Mouse (Mus musculus) urinary bladder, adult 2 months (tissue): Measurements from ENCODE around the gene Smarcb1. TPM values are rescaled to one million over a fixed set of nuclear protein-coding genes. Genes with fewer than 3 reads are reported as not detected.

Experiments
- DNase-seq: peaks from one replicate; pipeline ENCODE4 v3.0.0; 2022; ENCODE audit warnings: low spot score
- polyA plus RNA-seq: library from polyadenylated mRNA; depleted of rRNA; stranded (reverse); fragments of >200 nt; gene quantifications from 2 replicates; pipeline ENCODE4 v1.2.3, GENCODE M21; 2012; rRNA removed

Smarcb1 gene
- polyA plus RNA-seq: 41.7 and 46.8 TPM in 2 replicates

DNA sequence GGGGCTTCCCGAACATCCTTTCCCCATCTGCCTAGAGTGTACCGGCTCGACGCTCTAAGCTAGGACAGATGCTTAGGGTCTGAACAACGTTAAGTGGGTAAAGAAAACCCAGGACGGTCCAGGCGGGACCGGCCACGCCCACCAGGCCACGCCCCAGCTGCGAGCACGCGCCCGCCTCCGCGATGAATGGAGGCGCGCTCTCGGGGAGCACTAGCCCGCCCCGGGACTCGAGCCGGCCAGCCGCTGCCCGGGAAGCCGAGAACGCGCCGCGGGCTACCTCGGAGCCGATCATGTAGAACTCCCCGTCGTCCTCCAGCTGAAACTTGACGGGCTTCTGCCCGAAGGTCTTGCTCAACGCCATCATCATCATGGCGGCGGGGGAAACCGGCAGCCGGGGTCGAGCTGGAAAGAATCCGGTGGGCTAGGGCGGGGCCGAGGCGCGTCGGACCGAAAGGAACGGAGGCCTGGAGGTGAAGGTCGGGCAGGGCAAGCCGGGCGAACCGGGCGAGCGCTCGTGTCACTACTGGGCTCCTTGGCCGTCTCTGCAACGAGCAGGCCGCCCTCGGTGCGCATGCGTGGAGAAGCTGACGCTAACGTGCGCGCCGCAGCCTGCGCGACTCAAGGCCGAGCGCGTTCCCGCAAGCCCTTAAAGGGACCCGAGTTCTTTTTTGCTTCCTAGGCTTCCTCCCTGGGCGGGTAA lies at the start of gene Smarcb1:
TSS of gene Smarcb1 (minus strand) at position 592 of the 700 bp plus-strand sequence.
- peak; percentile 87 for DNase-seq

GRCm38 (mm10) chr10:75954381-75954811 lies 33.0 kb upstream of the Smarcb1 start, which contains the start of gene Gm5134:
Gene Gm5134, plus strand, starts transcription at chr10:75954514.
- DNase-seq: no peak

GRCm38 (mm10) chr10:75951424-75952050 lies 30.1 kb upstream of the Smarcb1 start:
- DNase-seq: no peak

DNA sequence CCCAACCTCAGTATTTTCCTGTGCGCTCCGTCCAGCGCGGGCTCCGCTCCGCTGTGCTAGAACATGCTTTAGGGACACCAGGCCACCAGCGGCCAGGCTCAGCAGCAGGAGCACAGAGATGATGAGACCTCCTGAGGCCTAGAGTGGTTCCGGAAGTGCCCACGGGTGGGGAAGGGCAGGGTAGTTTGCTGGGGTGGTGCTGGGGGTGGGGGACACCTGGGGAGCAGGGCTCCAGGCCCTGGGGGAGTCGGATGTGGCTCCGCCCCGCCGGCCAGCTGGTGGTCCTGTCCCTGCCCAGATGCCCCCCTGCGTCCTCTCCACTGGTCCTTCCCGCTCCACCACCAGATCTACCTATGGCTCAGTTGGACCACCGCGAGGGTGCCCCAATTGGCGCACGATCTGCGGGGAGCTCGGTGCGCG lies 29.4 kb upstream of the Smarcb1 start:
- DNase-seq: no peak

GRCm38 (mm10) chr10:75949053-75950045 lies 27.9 kb upstream of the Smarcb1 start:
- DNase-seq: no peak

DNA sequence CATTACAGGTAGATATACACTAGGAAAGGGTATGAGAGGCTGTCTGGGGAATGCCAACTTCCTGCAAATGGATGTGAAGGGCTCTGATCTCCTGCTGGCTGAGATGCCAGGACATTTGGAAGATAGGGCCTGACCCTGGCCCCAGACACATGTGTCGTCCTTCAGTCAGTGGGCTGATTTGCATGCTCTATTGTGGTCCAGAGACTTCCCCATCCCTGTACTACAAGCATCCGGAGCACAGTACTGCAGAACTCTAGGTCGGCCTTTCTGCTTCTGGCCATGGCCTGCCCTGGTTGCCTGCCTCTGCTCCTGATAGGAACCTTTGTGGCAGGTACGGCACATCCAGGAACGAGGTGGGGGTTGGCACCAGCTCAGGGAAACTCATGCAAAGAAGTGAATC lies 26.7 kb upstream of the Smarcb1 start:
- no peak for DNase-seq

- DNase-seq: no peak
Measured at GRCm38 (mm10) chr10:75945896-75946295, 24.5 kb upstream of the Smarcb1 start.

- no peak for DNase-seq
Measured at GRCm38 (mm10) chr10:75945213-75945612, 23.8 kb upstream of the Smarcb1 start.

DNA sequence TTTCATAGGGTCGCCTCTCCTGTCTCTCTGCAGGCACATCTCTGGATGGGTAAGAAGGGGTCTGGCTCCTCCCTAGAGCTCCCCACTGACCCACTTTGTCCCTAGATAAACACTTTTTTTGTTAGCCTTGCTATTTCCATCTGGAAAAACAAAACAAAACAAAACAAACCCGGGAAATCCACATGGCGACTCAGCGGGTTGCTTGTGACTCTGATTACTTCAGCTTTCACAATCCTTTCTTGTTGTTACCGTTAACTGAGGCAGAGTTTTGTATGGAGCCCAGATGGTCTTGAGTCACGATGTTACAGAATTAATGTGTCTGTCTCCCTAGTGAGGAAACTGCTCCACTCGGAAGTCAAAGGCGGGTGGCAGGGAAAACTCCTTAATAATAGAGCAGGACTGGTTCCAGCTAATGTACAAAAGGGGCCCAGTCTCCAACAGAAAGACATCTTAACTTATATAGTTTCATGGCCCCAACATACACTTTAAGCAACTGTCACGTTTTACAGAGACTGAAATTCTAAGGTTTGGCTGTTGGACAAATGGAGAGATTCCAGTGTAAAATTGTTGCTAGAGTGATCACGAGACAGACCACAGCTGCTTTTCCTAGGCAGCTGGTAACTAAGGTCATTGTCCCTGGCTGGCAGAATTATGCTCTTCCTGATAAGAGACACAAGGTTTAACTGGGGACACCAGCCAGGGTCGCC lies 22.8 kb upstream of the Smarcb1 start:
- no peak for DNase-seq

DNA sequence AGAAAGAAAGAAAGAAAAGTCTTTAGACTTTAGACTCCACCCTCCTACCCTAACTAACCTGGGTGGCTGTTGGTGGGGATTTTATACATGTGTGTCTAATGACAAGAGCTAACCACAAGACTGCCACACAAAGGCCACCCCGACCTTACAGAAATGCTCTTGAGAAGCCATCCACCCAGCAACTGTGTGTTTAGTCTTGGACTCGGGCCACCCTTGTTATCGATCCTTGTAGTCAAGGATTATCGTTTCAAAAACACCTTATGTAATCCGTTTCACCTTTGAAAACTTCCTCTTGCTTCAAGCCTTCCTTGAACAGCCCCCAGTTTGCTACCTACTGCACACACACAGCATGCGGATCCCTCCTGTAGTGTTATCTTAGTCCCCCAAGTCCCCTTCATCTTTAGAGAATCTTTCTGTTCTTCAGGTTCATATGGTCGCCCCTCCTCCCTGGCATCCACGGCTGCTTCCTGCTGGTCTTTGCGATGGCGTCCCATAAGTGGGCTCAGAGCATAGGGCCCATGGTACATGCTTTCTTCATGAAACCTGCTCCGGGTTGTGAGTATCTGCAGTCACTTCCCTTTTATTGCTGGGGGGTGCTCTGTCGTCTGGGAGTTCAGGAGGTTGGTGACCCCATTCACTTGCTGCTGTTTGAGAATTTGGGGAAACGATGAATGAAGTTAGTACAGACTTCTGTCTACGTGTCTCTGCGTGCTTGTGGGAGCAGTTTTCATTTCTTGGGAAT lies 21.5 kb upstream of the Smarcb1 start, which contains the start of gene Vpreb3:
TSS of gene Vpreb3 (plus strand) at position 322 of the 742 bp plus-strand sequence.
- DNase-seq: no peak

GRCm38 (mm10) chr10:75941042-75941824 lies 19.8 kb upstream of the Smarcb1 start:
- no peak for DNase-seq

- no peak for DNase-seq
Measured at GRCm38 (mm10) chr10:75940520-75940919, 19.1 kb upstream of the Smarcb1 start, which contains the start of gene Gm867. Gene Gm867, minus strand, starts transcription at chr10:75940672.

GRCm38 (mm10) chr10:75939481-75940234 lies 18.2 kb upstream of the Smarcb1 start:
- no peak for DNase-seq

DNA sequence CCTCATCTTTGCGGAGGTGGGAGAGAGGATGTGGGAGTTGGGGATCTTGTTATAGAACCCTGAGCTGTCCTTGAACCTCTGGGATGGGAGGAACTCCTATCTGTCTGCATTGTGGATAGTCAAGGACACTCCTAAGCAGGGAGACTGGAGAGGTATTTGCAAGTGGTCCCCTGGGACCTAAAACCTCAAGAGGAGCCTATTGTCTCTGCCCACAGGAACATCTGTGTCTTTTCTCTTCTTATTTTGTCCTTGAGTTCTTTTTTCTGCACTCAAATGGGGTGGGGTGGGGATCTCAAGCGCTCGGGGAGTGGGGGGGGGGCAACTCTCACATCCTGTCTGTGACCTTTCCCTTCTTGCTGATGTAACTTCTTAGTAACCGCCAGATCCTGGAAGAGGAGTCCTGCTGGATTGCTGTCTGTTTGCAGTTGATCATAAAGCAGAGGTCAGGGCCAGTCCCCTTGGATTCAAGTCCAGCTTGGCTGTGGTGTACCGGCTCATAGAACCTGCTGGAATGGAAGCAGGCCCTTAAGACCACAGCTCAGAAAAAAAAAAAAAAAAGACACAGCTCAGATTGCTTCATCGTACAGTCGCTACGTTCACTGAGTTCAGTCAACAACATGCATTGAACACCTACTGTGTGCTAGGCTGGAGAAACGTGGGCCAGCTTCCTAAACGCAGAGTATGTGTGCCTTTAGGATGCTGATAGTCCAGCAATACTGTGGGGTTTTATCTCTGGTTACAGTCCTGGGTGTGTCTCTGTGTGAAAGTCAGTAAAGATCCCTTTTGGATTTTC lies 16.6 kb upstream of the Smarcb1 start:
- no peak for DNase-seq

DNA sequence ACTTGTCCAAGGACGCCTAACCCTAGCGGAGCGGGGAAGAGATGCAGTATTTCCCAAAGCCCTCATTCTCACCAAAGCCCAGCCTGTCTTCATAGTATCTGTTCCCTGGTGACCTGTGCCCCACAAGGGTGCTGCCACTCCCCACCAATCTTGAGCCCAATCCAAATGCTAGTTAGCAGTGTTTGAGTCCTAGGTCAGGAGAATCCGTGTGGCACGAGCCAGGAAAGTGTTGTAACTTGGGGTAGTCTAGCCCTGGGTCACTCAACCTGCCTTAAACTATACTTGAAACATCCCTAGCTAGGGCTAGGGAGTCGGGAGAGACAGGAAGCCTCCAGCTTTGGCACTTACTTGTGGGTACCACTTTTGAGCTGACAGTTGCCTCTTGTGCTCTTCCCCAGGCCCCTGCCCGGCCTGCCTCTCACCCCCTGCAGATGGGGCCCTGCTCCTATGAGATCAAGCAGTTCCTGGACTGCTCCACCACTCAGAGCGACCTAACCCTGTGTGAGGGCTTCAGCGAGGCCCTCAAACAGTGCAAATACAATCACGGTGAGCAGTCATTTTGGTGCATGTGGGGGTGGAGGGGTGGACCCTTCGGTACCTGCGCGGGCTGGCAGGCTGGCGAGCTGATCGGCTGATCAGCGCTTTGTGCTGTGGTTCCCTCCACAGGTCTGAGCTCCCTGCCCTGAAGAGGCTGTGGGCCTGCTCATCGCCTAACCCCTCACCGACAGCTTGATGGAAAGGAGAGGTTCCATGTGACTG lies 15.7 kb upstream of the Smarcb1 start:
- no peak for DNase-seq

- peak; percentile 56 for DNase-seq
Measured at GRCm38 (mm10) chr10:75935680-75936541, 14.5 kb upstream of the Smarcb1 start, which contains the start of gene Mmp11. Gene Mmp11, minus strand, starts transcription at chr10:75936496.
